Mouse (Mus musculus) bone marrow macrophage, adult 2 months (primary cell): ENCODE results near the gene Scyl1.

Source experiments
- CTCF ChIP-seq: IDR thresholded peaks from 2 replicates; pipeline ENCODE4 v1.5.1; 2012; ENCODE audit warnings: low read depth, mild to moderate bottlenecking, low read length, moderate library complexity
- POLR2A ChIP-seq: IDR thresholded peaks from 2 replicates; pipeline ENCODE4 v1.6.1; 2012; ENCODE audit warnings: mild to moderate bottlenecking, low read depth, low read length, borderline replicate concordance

DNA sequence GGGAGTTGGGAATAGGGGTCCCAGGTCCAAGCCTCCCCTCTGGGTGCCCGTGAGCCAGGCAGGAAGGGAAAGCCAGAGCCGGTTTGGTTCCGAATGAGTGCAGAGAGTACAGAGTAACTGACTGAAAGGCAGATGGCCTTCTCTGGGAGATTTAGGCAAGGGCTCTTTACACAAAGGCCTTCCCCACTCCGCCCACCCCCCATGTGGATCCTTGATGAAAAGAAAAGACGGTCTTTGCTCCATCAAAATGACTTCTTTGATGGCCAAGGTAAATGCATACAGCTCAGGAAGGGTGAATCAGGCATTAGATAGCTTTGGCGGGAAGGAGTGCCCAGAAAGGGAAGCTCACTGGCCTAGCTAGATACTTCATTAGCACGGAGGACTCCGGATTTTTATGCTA, 7.1 kb upstream of the Scyl1 start:
- TF ChIP-seq CTCF (no peak), POLR2A (no peak)
